Mouse (Mus musculus) embryonic facial prominence, embryonic 11.5 days (tissue): Measurements from ENCODE around the gene Prkci. TPM values are rescaled to one million over a fixed set of nuclear protein-coding genes. Genes with fewer than 3 reads are reported as not detected.

Source experiments
- microRNA-seq: library from miRNA; unstranded; fragments of <30 nt; microRNA quantifications from one replicate; pipeline ENCODE4, GENCODE M21; 2016; ENCODE audit warnings: borderline number of aligned reads
- polyA plus RNA-seq: library from polyadenylated mRNA; unstranded; fragments of >200 nt; fragmentation: Nextera tagmentation; extraction: Ambion mirVana; gene quantifications from 2 replicates; pipeline ENCODE4 v1.2.1, GENCODE M21; 2014

Gene Prkci
- polyA plus RNA-seq, 1 experiment from 2014 or later: 57.1 TPM

Small RNA genes lying within 50 kb of the gene (microRNA-seq; reads per million reads assigned to microRNA genes)
- 1.4 reads per million for gene Mir7008

Other genes starting within 250 kb of the Prkci start
- not detected in 2 replicates for gene Samd7, start 249.5 kb upstream of the Prkci start, polyA plus RNA-seq
- 64.7 and 68.2 TPM in 2 replicates for gene Sec62, start 202.9 kb upstream of the Prkci start, polyA plus RNA-seq
- gene Gpr160, start 139.8 kb upstream of the Prkci start, polyA plus RNA-seq: 1.7 and 3.2 TPM in 2 replicates
- 4.0 and 4.4 TPM in 2 replicates for gene Phc3, start 26.3 kb upstream of the Prkci start, polyA plus RNA-seq
- gene Skil, start 99.3 kb downstream of the Prkci start, polyA plus RNA-seq: 34.8 and 37.7 TPM in 2 replicates
- 28.3 and 36.7 TPM in 2 replicates for gene Cldn11, start 154.2 kb downstream of the Prkci start, polyA plus RNA-seq